Comparison of ENCODE assay signal across 20 mouse cellular contexts in the genomic region with DNA sequence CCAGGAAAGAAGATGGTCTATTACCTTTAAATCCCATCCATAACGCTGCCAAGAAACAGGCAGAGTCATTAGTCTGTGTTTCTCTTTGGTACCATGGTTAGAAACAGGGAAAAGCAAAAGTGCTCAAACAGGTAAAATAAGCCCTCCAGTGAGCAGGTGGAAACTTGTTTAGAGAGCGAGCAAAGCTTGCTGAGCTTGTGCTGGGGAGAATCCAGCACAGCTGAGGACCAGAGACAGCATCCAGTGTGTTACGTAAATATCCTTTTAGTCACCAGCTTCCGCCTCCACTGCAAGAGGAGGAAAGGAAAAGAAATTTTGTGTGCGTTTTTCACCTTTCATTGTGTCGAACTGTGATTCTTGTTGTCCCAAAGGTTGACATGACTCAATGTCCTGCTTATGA.
A peak's percentile ranks its signal among the peaks of the same experiment; 100 is the strongest.
DNase-seq lines count a peak whose midpoint lies in the region; ATAC-seq and TF ChIP-seq lines count a peak whose summit lies in the region.
"Had no signal": no experiment of that assay in that cellular context is flagged by ENCODE, and none has a peak within 500 bp of the region (broad histone marks: within the 10 kb centered on the region; RNA-seq: fewer than 3 reads in every experiment).

No protein-coding gene starts in this region.

- DNase-seq in frontal cortex, postnatal 36 days (ENCODE audit: low spot score in 2 of 2), result peak; percentile 16 to 30
- DNase-seq in frontal cortex, postnatal 14 days (ENCODE audit: low spot score in 2 of 2), result no peak
- DNase-seq in limb, embryonic 14.5 days (ENCODE audit: low spot score), result peak; percentile 35
- DNase-seq in limb, embryonic 10.5 days (ENCODE audit: low spot score), result no peak
- peak; percentile 76 for DNase-seq in brain, adult 2 months (ENCODE audit: low read depth, low spot score)
- peak; percentile 68 for DNase-seq in fat pad, adult 2 months (ENCODE audit: extremely low read depth, low read depth, low spot score)
- no peak for DNase-seq in liver
- DNase-seq: adrenal gland, postnatal 14 days; cerebellum, adult 2 months; cerebellum, postnatal 10 days; forebrain, postnatal 0 days; gastrocnemius, postnatal 14 days had no signal

- TF ChIP-seq POLR2A in limb, embryonic 14.5 days (IDR thresholded peaks at IDR 0.05; ENCODE audit: borderline replicate concordance, extremely low read depth, insufficient read depth, insufficient read length), result no peak

- no peak overlapping the region for H3K4me3 ChIP-seq in limb, embryonic 14.5 days (replicated peaks; ENCODE audit: low read length)
- H3K4me3 ChIP-seq in limb, embryonic 10.5 days, result no peak overlapping the region
- H3K4me3 ChIP-seq: forebrain, embryonic 13.5 days; heart, embryonic 12.5 days; hindbrain, embryonic 10.5 days had no signal

- H3K9ac ChIP-seq in limb, embryonic 14.5 days (ENCODE audit: low read depth, low read length, severe bottlenecking), result no peak overlapping the region
- H3K9ac ChIP-seq: forebrain, embryonic 13.5 days; forebrain, postnatal 0 days; heart, embryonic 12.5 days; hindbrain, embryonic 14.5 days had no signal

- no peaks in the 10 kb centered on the region for H3K4me1 ChIP-seq in limb, embryonic 14.5 days (ENCODE audit: control insufficient read depth, insufficient read depth, low read length)
- H3K4me1 ChIP-seq in limb, embryonic 10.5 days, result no peaks in the 10 kb centered on the region
- H3K4me1 ChIP-seq: forebrain, embryonic 13.5 days; heart, embryonic 12.5 days; hindbrain, embryonic 10.5 days had no signal

- H3K4me2 ChIP-seq in limb, embryonic 14.5 days (replicated peaks; ENCODE audit: low read depth, low read length, severe bottlenecking), result no peak overlapping the region
- H3K4me2 ChIP-seq: forebrain, embryonic 13.5 days; heart, embryonic 12.5 days; hindbrain, embryonic 14.5 days had no signal

- H3K27me3 ChIP-seq in limb, embryonic 14.5 days (ENCODE audit: control insufficient read depth, insufficient read depth, low read length), result no peaks in the 10 kb centered on the region
- H3K27me3 ChIP-seq in limb, embryonic 10.5 days (ENCODE audit: low read depth, poor library complexity, severe bottlenecking), result no peaks in the 10 kb centered on the region
- H3K27me3 ChIP-seq: CH12.LX; forebrain, embryonic 13.5 days; heart, embryonic 12.5 days; Patski had no signal

- no peaks in the 10 kb centered on the region for H3K9me3 ChIP-seq in limb, embryonic 14.5 days (ENCODE audit: control insufficient read depth, low read length)
- H3K9me3 ChIP-seq in limb, embryonic 10.5 days (replicated peaks), result no peaks in the 10 kb centered on the region
- H3K9me3 ChIP-seq: forebrain, embryonic 13.5 days; heart, embryonic 12.5 days; hindbrain, embryonic 10.5 days had no signal

- 73% methylated on average over 6 of the region's 6 CpGs for WGBS in limb, embryonic 14.5 days
- WGBS in limb, embryonic 10.5 days, result 87% methylated on average over 6 of the region's 6 CpGs

- H3K27ac ChIP-seq in limb, embryonic 14.5 days (replicated peaks; ENCODE audit: low read depth, low read length), result no peak overlapping the region
- no peak overlapping the region for H3K27ac ChIP-seq in limb, embryonic 10.5 days
- H3K27ac ChIP-seq: forebrain, embryonic 13.5 days; hindbrain, embryonic 10.5 days; hindbrain, embryonic 14.5 days had no signal

- ATAC-seq in limb, embryonic 14.5 days (ENCODE audit: low FRiP score, low read depth), result no peak
- no peak for ATAC-seq in monocyte, adult 5-6 weeks (replicated peaks; ENCODE audit: insufficient number of reproducible peaks, low FRiP score, low TSS enrichment, poor library complexity, severe bottlenecking)
- ATAC-seq: activated CD4-positive, CD25-positive, alpha-beta regulatory T cell, adult 4 months; forebrain, embryonic 13.5 days; forebrain, postnatal 0 days; Patski had no signal

- no peaks in the 10 kb centered on the region for H3K36me3 ChIP-seq in limb, embryonic 14.5 days (ENCODE audit: control insufficient read depth, insufficient read depth, low read length)
- no peaks in the 10 kb centered on the region for H3K36me3 ChIP-seq in limb, embryonic 10.5 days
- H3K36me3 ChIP-seq: heart, embryonic 12.5 days; hindbrain, embryonic 10.5 days had no signal

Comparison
In these comparisons a context has a peak if more than half of its experiments do, and no peak if none do; other contexts are left out.
1. DNase-seq: peak in frontal cortex, postnatal 36 days (2 of 2), limb, embryonic 14.5 days (single experiment), brain, adult 2 months (single experiment) and fat pad, adult 2 months (single experiment); none in frontal cortex, postnatal 14 days (0 of 2), limb, embryonic 10.5 days (single experiment) and liver (single experiment).